Mouse (Mus musculus) lung, postnatal 0 days (tissue): ENCODE results near the gene Ddx54. TPM values are rescaled to one million over a fixed set of nuclear protein-coding genes. Genes with fewer than 3 reads are reported as not detected.

Source experiments
- ATAC-seq: fragments of 200-750 bp; cut with Nextera tagmentation; 2 replicates; pipeline ENCODE4 v1.8.0; 2017; ENCODE audit warnings: moderate library complexity
- DNase-seq: peaks from one replicate; pipeline ENCODE4 v3.0.0-alpha.2; 2016; ENCODE audit warnings: low spot score
- H3K27ac ChIP-seq: fragments of 300-500 bp; sonication (generic); 2 replicates; pipeline ENCODE4 v1.5.1; 2014; ENCODE audit warnings: antibody characterized with exemption, mild to moderate bottlenecking, low read length, mixed read lengths
- H3K27me3 ChIP-seq: fragments of 300-500 bp; sonication (generic); replicated peaks from 2 replicates; pipeline ENCODE4 v1.6.1; 2014; ENCODE audit warnings: low read length, mixed read lengths; ENCODE audit not compliant: insufficient read depth
- H3K36me3 ChIP-seq: fragments of 300-500 bp; sonication (generic); 2 replicates; pipeline ENCODE4 v1.6.1; 2014; ENCODE audit warnings: low read length, mixed read lengths; ENCODE audit not compliant: insufficient read depth
- H3K4me1 ChIP-seq: fragments of 300-500 bp; sonication (generic); 2 replicates; pipeline ENCODE4 v1.6.1; 2014; ENCODE audit warnings: antibody characterized with exemption, low read depth, low read length, mixed read lengths; ENCODE audit not compliant: insufficient read depth
- H3K4me2 ChIP-seq: fragments of 300-500 bp; sonication (generic); replicated peaks from 2 replicates; pipeline ENCODE4 v1.6.1; 2014; ENCODE audit warnings: low read depth, mild to moderate bottlenecking, low read length, moderate library complexity, mixed read lengths
- H3K4me3 ChIP-seq: fragments of 300-500 bp; sonication (generic); 2 replicates; pipeline ENCODE4 v1.5.1; 2014; ENCODE audit warnings: low read depth, low read length
- H3K9ac ChIP-seq: fragments of 300-500 bp; sonication (generic); replicated peaks from 2 replicates; pipeline ENCODE4 v1.6.1; 2014; ENCODE audit warnings: low read depth, mild to moderate bottlenecking
- H3K9me3 ChIP-seq: fragments of 300-500 bp; sonication (generic); 2 replicates; pipeline ENCODE4 v1.6.1; 2016; ENCODE audit warnings: low read length, mixed read lengths
- CTCF ChIP-seq: IDR thresholded peaks from 2 replicates; pipeline ENCODE4 v1.5.1; 2016; ENCODE audit warnings: antibody characterized with exemption, mild to moderate bottlenecking
- EP300 ChIP-seq: IDR thresholded peaks from 2 replicates; pipeline ENCODE4 v1.6.1; 2016; ENCODE audit warnings: antibody characterized with exemption, mild to moderate bottlenecking, control low read depth
- WGBS: fragments of 180-500 bp; shearing (Covaris S2); extraction: QIAGEN DNeasy Blood & Tissue Kit; methylation state at CpG from one replicate; pipeline ENCODE4 v1.1.7; 2014; 5-methylcytosine and 5-hydroxymethylcytosine counted together
- polyA plus RNA-seq: library from polyadenylated mRNA; unstranded; fragments of >200 nt; fragmentation: Nextera tagmentation; extraction: Ambion mirVana; gene quantifications from 2 replicates; pipeline ENCODE4 v1.2.1, GENCODE M21; 2015

Gene Ddx54
- polyA plus RNA-seq, 1 experiment from 2014 or later: 25.4 TPM

DNA sequence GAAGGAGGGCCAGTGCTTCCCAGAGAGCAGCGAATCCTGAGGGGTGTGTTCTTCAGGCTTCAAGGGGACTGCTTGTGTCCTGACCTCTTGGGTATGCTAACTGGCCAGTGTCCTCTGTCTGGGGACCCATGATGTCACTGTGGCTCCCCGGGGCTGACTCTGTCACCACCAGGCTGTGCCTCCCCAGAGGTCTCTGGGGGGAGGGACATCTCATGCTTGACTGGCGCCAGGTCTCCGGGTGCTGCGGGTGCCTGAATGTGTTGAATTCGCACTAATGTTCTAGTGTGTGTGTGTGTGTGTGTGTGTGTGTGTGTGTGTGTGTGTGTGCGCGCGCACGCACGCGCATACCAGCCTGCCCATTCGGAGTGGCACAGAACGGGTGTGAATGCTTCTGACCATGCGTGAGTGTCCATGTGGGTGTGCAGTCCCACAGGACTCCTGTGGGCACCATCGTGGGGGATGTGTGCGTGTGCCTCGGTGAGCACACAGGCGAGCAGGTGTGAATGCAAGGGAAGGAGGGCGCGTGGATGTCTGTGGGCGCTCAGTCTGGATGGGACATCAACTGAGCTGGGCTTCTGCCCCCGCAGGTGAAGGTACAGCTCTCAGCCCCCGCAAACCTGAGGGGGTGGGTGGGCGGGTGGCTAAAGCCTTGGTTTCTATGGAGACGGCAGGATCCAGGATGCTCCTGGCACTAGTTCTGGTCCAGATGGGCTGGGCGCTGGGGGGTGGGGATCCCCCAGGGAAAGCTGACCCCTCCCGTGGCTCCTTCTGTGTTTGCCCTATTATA lies 40.6 kb downstream of the Ddx54 start:
- Histone ChIP-seq H3K36me3 (no peaks in the 10 kb centered on the region), H3K9me3 (no peaks in the 10 kb centered on the region), H3K9ac (no peak overlapping the region), H3K4me3 (no peak overlapping the region), H3K27me3 (peaks cover 25% of the 10 kb centered on the region), H3K4me1 (peaks cover 6% of the 10 kb centered on the region), H3K27ac (no peak overlapping the region), H3K4me2 (no peak overlapping the region)
- DNase-seq (no peak), ATAC-seq (no peak)
- 80% methylated on average over 27 of the region's 28 CpGs for WGBS
- no peak for TF ChIP-seq CTCF

DNA sequence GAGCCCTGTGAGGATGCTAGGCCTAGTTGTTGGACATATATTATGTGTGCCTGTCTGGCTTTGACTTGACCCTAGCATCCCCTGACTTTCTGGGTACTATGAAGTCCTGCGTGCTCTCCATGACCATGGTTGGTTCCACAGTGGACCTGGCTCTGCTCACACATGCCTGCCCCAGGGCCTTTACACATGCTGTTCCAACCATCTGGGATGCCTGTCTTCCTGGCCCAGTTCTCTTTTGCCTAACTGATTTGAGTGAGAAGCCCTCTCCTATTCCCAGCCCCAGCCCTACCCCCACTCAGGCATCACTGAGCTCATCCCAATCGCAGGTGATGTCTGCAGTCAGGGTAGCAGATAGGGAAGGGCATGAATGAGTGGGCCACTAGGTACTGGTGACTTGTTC lies 41.3 kb downstream of the Ddx54 start:
- Histone ChIP-seq H3K4me2 (no peak overlapping the region), H3K4me3 (no peak overlapping the region), H3K27me3 (peaks cover 18% of the 10 kb centered on the region), H3K9ac (no peak overlapping the region), H3K36me3 (no peaks in the 10 kb centered on the region), H3K9me3 (no peaks in the 10 kb centered on the region), H3K27ac (no peak overlapping the region), H3K4me1 (no peaks in the 10 kb centered on the region)
- ATAC-seq: no peak
- 89% methylated on average over 2 of the region's 2 CpGs for WGBS
- no peak for DNase-seq
- TF ChIP-seq EP300: no peak

DNA sequence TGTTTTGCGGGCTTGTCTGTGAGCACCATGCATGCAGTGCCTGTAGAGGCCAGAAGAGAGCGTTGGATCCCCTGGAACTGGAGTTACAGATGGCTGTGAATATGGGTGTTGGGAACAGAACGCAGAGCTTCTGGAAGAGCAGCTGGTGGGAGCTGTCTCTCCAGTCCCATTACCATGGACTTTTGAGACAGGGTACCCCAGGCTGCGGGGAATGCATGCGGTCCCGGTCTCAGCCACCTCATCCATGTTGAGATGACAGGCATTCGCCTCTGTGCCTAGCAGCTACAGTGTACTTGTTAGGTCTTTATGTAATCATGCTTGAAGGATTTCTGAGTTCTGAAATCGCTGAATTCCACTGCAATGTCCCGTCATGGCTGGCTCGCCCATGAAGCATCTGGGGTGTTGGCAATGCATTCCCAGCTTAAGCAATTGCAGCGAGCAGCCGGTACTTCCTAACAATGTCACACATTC lies 43.8 kb downstream of the Ddx54 start:
- no peak overlapping the region for H3K27ac ChIP-seq
- no peaks in the 10 kb centered on the region for H3K9me3 ChIP-seq
- H3K27me3 ChIP-seq: 0 out of 2 replicates have a peak, but pooled peaks cover 1% of the 10 kb centered on the region
- no peaks in the 10 kb centered on the region for H3K4me1 ChIP-seq
- WGBS: 58% methylated on average over 12 of the region's 12 CpGs
- TF ChIP-seq EP300 (no peak), CTCF (peak; percentile 20; the same call in 1 of the 2 replicates)
- no peak overlapping the region for H3K9ac ChIP-seq
- H3K36me3 ChIP-seq: no peaks in the 10 kb centered on the region
- H3K4me2 ChIP-seq: no peak overlapping the region
- DNase-seq (peak; percentile 78), ATAC-seq (peak; percentile 78)
- no peak overlapping the region for H3K4me3 ChIP-seq

DNA sequence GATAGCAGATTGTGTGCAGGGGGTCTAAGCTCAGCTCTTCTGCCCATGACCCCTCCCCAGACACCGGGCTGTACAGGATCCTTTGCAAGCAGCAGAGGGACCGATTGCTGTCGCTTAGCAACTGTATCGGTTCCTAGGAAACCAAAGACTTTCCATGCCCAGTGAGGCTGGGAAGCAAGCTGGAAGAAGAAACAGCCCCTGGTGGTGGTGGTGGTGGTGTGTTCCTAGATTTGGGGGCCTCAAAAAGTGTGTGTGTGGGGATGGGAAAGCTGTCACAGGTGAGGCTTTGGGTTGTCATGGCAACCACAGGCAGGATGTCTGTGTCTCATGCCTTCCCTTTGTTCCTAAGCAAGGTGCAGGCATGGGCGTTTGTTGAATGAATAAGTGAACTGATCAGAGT lies 48.3 kb downstream of the Ddx54 start:
- no peaks in the 10 kb centered on the region for H3K27me3 ChIP-seq
- 44% methylated on average over 5 of the region's 5 CpGs for WGBS
- no peak overlapping the region for H3K4me2 ChIP-seq
- no peak for ATAC-seq
- no peak for TF ChIP-seq CTCF
- no peak for TF ChIP-seq EP300
- no peak overlapping the region for H3K4me3 ChIP-seq
- H3K9ac ChIP-seq: no peak overlapping the region
- H3K9me3 ChIP-seq: no peaks in the 10 kb centered on the region
- no peaks in the 10 kb centered on the region for H3K36me3 ChIP-seq
- no peaks in the 10 kb centered on the region for H3K4me1 ChIP-seq
- no peak overlapping the region for H3K27ac ChIP-seq
- no peak for DNase-seq

DNA sequence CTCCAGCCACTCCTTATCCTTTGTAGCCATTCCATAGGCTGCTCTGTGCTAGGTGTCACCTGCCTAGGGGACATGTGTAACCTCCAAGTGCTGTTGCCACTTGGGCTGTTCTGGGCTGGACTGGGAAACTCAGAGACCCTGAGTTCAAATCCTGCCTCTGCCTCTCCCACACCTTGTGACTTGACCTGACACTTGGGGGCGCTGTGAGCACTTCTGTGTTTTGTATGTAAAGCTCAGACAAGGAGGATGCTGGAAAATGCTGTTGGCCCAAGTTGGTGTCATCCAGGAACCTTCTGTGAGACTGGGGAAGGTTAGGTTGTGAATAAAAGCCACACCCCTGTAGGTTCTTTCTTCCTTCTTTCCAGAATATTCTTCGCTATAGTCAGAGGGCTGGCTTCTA lies 52.3 kb downstream of the Ddx54 start:
- Histone ChIP-seq H3K9ac (no peak overlapping the region), H3K4me2 (no peak overlapping the region), H3K27me3 (no peaks in the 10 kb centered on the region), H3K9me3 (no peaks in the 10 kb centered on the region), H3K4me3 (no peak overlapping the region), H3K27ac (no peak overlapping the region), H3K4me1 (no peaks in the 10 kb centered on the region), H3K36me3 (no peaks in the 10 kb centered on the region)
- no peak for DNase-seq
- 54% methylated on average over 2 of the region's 2 CpGs for WGBS
- ATAC-seq: no peak
- TF ChIP-seq EP300 (no peak), CTCF (no peak)

DNA sequence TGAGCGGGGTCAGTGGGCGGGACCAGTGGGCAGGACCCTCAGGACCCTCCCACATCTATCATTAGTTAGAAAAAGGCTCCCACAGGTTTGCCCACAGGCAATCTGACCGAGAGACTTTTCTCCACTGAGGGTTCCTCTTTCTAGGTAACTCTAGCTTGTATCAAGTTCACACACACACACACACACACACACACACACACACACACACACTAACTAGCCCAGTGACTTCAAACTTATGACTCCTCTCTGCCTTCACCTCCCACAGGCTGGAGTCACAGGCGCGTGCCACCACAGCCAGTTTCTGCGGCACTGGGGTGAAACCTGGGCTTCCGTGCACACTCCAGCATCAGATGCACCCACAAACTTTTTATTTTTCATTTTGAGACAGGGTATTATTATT lies 56.2 kb downstream of the Ddx54 start:
- H3K9ac ChIP-seq: no peak overlapping the region
- TF ChIP-seq EP300: no peak
- no peak for TF ChIP-seq CTCF
- H3K4me1 ChIP-seq: no peaks in the 10 kb centered on the region
- no peaks in the 10 kb centered on the region for H3K27me3 ChIP-seq
- WGBS: 62% methylated on average over 7 of the region's 7 CpGs
- H3K9me3 ChIP-seq: no peaks in the 10 kb centered on the region
- no peak overlapping the region for H3K4me3 ChIP-seq
- ATAC-seq (no peak), DNase-seq (no peak)
- H3K27ac ChIP-seq: no peak overlapping the region
- no peaks in the 10 kb centered on the region for H3K36me3 ChIP-seq
- H3K4me2 ChIP-seq: no peak overlapping the region
